Mouse (Mus musculus) lung, embryonic 15.5 days (tissue): Measurements from ENCODE around the gene Drc3. TPM values are rescaled to one million over a fixed set of nuclear protein-coding genes. Genes with fewer than 3 reads are reported as not detected.

ENCODE experiments used
- ATAC-seq: fragments of 200-750 bp; cut with Nextera tagmentation; 2 replicates; pipeline ENCODE4 v1.8.0; 2017; ENCODE audit warnings: moderate number of reproducible peaks, borderline replicate concordance; ENCODE audit not compliant: low FRiP score, low TSS enrichment; ENCODE audit errors: extremely low read depth
- H3K27ac ChIP-seq: fragments of 300-500 bp; sonication (generic); 2 replicates; pipeline ENCODE4 v1.5.1; 2015; ENCODE audit warnings: moderate library complexity, mild to moderate bottlenecking, inconsistent platforms
- H3K27me3 ChIP-seq: fragments of 300-500 bp; sonication (generic); 2 replicates; pipeline ENCODE4 v1.6.1; 2015; ENCODE audit warnings: inconsistent platforms
- H3K36me3 ChIP-seq: fragments of 300-500 bp; sonication (generic); 2 replicates; pipeline ENCODE4 v1.6.1; 2015; ENCODE audit warnings: inconsistent platforms
- H3K4me1 ChIP-seq: fragments of 300-500 bp; sonication (generic); 2 replicates; pipeline ENCODE4 v1.6.1; 2015; ENCODE audit warnings: inconsistent platforms
- H3K4me2 ChIP-seq: fragments of 300-500 bp; sonication (generic); 2 replicates; pipeline ENCODE4 v1.6.1; 2015; ENCODE audit warnings: inconsistent platforms, mild to moderate bottlenecking, moderate library complexity
- H3K4me3 ChIP-seq: fragments of 300-500 bp; sonication (generic); 2 replicates; pipeline ENCODE4 v1.5.1; 2015; ENCODE audit warnings: mild to moderate bottlenecking, inconsistent platforms
- H3K9ac ChIP-seq: fragments of 300-500 bp; sonication (generic); 2 replicates; pipeline ENCODE4 v1.6.1; 2015; ENCODE audit warnings: inconsistent platforms
- H3K9me3 ChIP-seq: fragments of 300-500 bp; sonication (generic); 2 replicates; pipeline ENCODE4 v1.6.1; 2016; ENCODE audit warnings: inconsistent platforms
- WGBS: fragments of 180-500 bp; shearing (Covaris S2); methylation state at CpG from one replicate; pipeline ENCODE4 v1.1.7; 2015; 5-methylcytosine and 5-hydroxymethylcytosine counted together
- polyA plus RNA-seq: library from polyadenylated mRNA; unstranded; fragments of >200 nt; fragmentation: Nextera tagmentation; extraction: Ambion mirVana; gene quantifications from 2 replicates; pipeline ENCODE4 v1.2.1, GENCODE M21; 2015

Gene Drc3
- 5.8 and 6.1 TPM in 2 replicates for polyA plus RNA-seq

DNA sequence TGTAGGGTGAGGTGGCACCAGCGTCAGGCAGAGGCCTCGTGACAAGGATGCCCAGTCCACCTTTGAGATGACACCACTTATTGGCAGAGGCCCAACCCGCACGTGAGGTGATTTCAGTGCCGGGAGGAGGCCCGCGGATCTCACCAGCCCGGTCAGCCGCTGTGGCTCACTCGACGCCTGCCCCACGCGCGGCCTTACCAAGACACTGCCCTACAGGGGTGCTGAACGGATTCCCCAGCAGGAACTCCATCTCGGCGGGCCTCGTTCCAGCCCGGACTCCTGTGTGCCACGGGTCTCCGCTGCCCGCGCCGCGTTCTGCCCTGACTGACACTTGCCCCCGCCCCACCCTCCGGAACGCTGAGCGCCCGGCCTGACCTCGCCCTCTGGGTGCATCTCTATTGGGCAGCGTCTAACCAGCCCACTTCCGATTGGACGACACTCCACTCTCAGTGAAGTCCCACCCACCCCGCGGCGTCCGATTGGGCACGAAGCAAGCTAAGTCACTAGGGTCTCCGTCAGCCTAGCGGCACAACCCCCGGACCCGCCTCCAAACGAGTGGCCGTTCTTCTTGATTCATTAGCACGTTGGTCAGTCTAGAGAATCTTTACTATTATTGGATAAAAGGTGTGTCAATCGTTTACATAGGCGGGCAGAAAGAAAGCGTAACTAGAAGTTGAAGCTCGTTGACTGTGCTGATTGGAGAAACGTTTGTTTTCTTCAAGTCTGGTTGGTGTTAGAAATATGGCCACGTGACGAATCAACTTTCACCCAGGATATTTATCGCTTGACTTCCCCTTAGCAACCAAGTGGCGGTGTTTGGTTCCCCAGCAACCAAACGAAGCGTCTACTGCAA lies at the start of gene Drc3, which contains the start of gene Tom1l2:
TSS of gene Drc3 (plus strand) at position 771 of the 853 bp plus-strand sequence.
TSS of gene Tom1l2 (minus strand) at position 347 of the 853 bp plus-strand sequence.
- WGBS: under 1% methylated on average over 57 of the region's 57 CpGs
- H3K9me3 ChIP-seq: no peaks in the 10 kb centered on the region
- ATAC-seq: peak; percentile 100

GRCm38 (mm10) chr11:60303497-60303896 lies 49.6 kb upstream of the Drc3 start:
- H3K36me3 ChIP-seq: no peaks in the 10 kb centered on the region
- H3K9me3 ChIP-seq: no peaks in the 10 kb centered on the region
- no peak for ATAC-seq
- whole genome bisulfite sequencing: 59% methylated on average over 2 of the region's 2 CpGs
- no peak overlapping the region for H3K27ac ChIP-seq
- H3K4me3 ChIP-seq: no peak overlapping the region
- H3K27me3 ChIP-seq: no peaks in the 10 kb centered on the region
- no peak overlapping the region for H3K9ac ChIP-seq
- peaks cover 49% of the 10 kb centered on the region for H3K4me1 ChIP-seq
- no peak overlapping the region for H3K4me2 ChIP-seq

More for the DNA sequence above, at the start of gene Drc3, which contains the start of gene Tom1l2:
- Histone ChIP-seq H3K27me3 (no peaks in the 10 kb centered on the region), H3K4me1 (peaks cover 13% of the 10 kb centered on the region), H3K4me3 (peak within 1 kb of the TSS; percentile 94), H3K36me3 (no peaks in the 10 kb centered on the region), H3K9ac (peak within 1 kb of the TSS; percentile 80), H3K4me2 (peak within 1 kb of the TSS; percentile 91), H3K27ac (peak within 1 kb of the TSS; percentile 50)

DNA sequence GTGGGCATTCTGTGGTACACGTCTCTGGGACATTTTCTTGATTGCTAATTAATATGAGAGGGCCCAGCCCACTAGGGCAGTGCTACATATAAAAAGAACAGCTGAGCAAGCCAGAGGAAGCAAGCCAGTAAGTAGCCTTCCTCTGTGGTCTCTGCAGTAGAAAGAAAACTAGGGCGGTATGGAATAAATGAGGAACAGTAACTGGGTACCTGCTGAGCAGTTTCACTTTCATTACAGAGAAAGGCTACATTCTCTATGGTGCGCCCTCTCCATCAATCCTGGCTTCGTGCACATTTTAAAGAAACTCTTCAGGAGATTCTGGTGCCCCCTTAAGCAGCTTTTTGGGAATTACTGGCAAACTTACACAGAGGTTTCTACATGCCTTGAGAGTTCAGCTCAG lies 47.5 kb upstream of the Drc3 start:
- no peak overlapping the region for H3K9ac ChIP-seq
- no peaks in the 10 kb centered on the region for H3K9me3 ChIP-seq
- H3K27ac ChIP-seq: peak overlapping the region; percentile 34; the same call in 1 of the 2 replicates
- 63% methylated on average over 4 of the region's 4 CpGs for WGBS
- H3K4me1 ChIP-seq: peaks cover 61% of the 10 kb centered on the region
- no peaks in the 10 kb centered on the region for H3K36me3 ChIP-seq
- no peak overlapping the region for H3K4me3 ChIP-seq
- no peak for ATAC-seq
- no peaks in the 10 kb centered on the region for H3K27me3 ChIP-seq
- H3K4me2 ChIP-seq: no peak overlapping the region

DNA sequence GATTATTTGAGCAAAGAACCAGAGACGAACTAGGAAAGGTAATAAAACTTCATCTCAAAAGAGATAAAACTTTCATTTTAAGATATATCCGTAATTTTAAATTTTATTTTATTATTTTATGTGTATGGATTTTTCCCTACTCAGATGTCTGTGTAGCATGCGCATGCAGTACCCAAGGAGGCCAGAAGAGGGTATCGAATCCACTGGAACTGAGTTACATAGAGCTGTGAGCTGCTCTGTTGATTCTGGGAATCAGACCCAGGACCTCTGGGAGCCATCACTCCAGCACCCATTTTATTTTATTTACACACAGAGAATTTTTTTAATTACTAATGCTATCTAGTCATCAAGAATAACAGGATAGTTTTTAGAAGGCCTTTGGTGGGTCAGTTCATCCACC lies 46.3 kb upstream of the Drc3 start:
- Histone ChIP-seq H3K27me3 (no peaks in the 10 kb centered on the region), H3K9me3 (no peaks in the 10 kb centered on the region), H3K36me3 (no peaks in the 10 kb centered on the region), H3K9ac (no peak overlapping the region), H3K4me3 (no peak overlapping the region), H3K27ac (peak overlapping the region; percentile 92), H3K4me1 (peaks cover 61% of the 10 kb centered on the region), H3K4me2 (no peak overlapping the region)
- WGBS: 70% methylated on average over 4 of the region's 4 CpGs
- ATAC-seq: no peak

DNA sequence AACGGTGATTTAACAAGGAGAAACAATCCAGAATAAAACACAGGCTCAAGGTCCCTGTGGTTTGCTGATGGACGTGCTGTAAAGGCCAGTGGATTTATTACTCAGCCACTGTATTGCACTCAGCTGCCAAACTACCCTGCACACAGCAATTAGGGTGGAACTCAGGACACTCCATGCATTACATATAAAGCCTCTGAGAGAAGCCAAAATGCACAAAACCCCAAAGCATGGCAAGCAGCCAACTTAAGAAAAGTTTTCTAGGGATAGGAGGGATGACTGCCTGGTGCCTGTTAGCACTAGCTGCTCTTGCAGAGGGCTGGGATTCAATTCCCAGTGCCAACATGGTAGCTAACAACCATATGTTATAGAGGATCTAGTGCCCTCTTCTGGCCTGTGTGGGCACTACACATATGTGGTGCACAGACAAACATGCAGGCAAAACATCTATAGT lies 45.7 kb upstream of the Drc3 start:
- peaks cover 61% of the 10 kb centered on the region for H3K4me1 ChIP-seq

DNA sequence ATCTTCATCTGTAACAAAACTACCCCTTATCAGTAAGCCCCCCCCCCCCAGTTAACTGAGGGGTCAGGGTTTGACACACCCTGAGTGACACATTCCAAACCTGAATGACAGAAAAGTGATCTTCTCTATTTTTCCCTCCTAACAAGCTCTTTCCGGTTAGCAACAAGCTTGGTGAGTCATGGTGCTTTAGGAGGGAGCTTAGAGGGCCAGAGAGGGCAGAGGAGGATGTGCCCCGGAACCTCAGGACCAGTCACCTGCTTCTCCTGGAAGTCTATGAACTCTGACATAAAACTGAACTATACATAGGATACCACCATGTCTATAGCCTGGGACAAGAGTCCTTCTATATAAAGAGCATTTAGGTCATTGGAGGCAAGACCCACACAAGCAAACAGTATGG lies 45.1 kb upstream of the Drc3 start:
- peak overlapping the region; percentile 92 for H3K27ac ChIP-seq
- peak overlapping the region; percentile 11; the same call in 1 of the 2 replicates for H3K4me2 ChIP-seq
- H3K9me3 ChIP-seq: no peaks in the 10 kb centered on the region
- H3K4me3 ChIP-seq: no peak overlapping the region
- H3K9ac ChIP-seq: no peak overlapping the region
- 48% methylated on average over 2 of the region's 2 CpGs for WGBS
- H3K36me3 ChIP-seq: no peaks in the 10 kb centered on the region
- H3K27me3 ChIP-seq: no peaks in the 10 kb centered on the region
- ATAC-seq: no peak
- peaks cover 61% of the 10 kb centered on the region for H3K4me1 ChIP-seq

More for the DNA sequence above, 45.7 kb upstream of the Drc3 start:
- ATAC-seq: no peak
- Histone ChIP-seq H3K27me3 (no peaks in the 10 kb centered on the region), H3K27ac (peak overlapping the region; percentile 92), H3K36me3 (no peaks in the 10 kb centered on the region), H3K4me2 (no peak overlapping the region), H3K4me3 (no peak overlapping the region), H3K9me3 (no peaks in the 10 kb centered on the region), H3K9ac (no peak overlapping the region)
- WGBS: 48% methylated on average over 2 of the region's 2 CpGs

DNA sequence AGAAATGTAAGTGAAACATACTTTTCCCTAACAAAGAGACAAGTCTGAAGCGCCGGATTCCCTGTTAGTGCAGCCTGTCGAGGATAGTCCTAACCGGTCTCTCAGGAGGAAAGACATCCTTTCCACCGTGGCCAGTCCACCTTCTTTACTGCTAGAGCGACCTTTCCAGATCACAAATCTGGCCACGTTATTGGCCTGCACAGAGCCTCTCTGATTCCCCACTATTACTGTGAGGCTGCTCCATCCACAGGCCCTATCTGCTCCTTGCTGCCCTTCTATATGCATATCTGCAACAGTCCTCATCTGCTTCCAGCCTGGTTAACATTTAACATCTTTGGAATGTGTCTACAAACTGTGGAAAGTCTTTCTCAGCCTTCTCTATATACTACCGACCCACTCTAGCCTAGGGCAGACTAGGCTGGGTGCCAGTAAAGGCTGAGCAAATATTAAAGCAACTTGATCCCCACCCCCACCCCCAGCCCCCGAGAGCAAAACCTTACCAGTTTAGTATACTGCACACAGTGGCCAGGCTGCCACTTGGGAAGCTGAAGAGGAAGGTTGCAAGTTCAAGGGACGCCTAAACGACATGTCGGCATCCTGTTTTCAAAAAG lies 44.5 kb upstream of the Drc3 start:
- Histone ChIP-seq H3K4me1 (peaks cover 61% of the 10 kb centered on the region), H3K27ac (peak overlapping the region; percentile 92), H3K9ac (no peak overlapping the region), H3K4me2 (peak overlapping the region; percentile 11; the same call in 1 of the 2 replicates), H3K27me3 (no peaks in the 10 kb centered on the region), H3K4me3 (no peak overlapping the region), H3K9me3 (no peaks in the 10 kb centered on the region), H3K36me3 (no peaks in the 10 kb centered on the region)
- ATAC-seq: peak; percentile 79
- WGBS: 37% methylated on average over 12 of the region's 12 CpGs

- Histone ChIP-seq H3K27me3 (no peaks in the 10 kb centered on the region), H3K9me3 (no peaks in the 10 kb centered on the region), H3K27ac (peak overlapping the region; percentile 92), H3K4me1 (peaks cover 61% of the 10 kb centered on the region), H3K4me2 (no peak overlapping the region), H3K9ac (no peak overlapping the region), H3K4me3 (no peak overlapping the region), H3K36me3 (no peaks in the 10 kb centered on the region)
- no peak for ATAC-seq
Observed at GRCm38 (mm10) chr11:60309875-60310274, 43.3 kb upstream of the Drc3 start.

DNA sequence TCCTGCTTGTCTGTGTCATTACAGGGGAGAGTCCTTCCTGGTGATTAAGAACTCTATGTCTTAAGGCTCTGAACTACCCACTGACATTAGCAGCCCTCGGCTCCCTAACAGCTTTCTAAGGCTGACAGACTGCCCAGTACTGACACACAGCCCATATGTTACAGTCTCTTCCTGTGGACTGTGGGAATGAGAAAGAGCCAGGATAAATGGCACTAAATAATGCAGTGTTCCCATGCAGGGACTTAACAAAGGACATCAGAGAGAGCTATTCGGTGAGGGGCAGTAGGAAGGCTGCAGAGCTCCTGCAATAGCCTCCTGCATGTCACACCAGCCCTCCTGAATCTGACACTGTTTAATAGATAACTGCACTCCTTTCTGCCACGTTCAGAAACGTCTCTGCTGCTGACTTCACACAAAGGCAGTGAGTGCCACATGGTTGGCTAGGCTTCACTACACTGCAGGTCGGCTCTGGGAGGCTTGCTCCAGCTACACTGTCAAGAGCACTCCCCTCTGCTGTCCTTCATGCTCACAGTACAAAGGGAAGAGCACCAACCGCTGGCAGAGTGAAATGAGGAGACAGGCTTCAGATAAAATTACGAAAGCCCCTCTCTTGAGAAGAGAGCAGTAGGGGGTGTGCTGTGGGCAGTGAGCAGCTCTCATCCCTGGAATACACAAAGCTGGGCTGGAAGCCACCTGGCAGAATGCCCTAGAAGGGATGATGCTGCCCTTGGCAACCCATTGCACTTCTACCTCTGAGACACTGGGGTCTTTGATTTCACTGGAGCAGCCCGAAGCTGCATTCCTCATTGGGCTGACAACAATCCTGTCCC lies 41.9 kb upstream of the Drc3 start:
- Histone ChIP-seq H3K36me3 (no peaks in the 10 kb centered on the region), H3K27ac (peak overlapping the region; percentile 85), H3K4me3 (no peak overlapping the region), H3K9me3 (no peaks in the 10 kb centered on the region), H3K4me1 (peaks cover 58% of the 10 kb centered on the region), H3K4me2 (peak overlapping the region; percentile 13; the same call in 1 of the 2 replicates), H3K9ac (peak overlapping the region; percentile 18; the same call in 1 of the 2 replicates), H3K27me3 (no peaks in the 10 kb centered on the region)
- WGBS: 7% methylated on average over 8 of the region's 8 CpGs
- ATAC-seq: peak; percentile 54

DNA sequence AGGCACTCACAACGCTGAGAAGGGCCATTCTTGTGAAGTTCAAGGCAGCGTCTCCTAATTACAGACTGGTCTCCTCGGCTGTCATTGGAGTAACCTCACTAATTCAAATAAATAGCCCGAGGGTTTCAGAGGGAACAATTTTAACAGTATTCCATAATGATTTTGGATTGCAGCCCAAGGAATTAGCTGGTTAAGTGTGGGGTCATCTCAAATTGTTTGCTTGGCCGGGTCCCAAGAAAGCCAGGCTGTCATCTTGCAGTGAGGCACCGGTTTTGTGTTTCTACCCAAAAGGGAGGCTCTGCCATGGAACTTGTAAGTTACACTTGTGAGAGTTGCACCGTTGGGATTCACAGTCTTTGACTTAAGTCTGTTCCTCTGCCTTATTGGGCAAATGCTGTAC lies 36.9 kb upstream of the Drc3 start:
- no peak overlapping the region for H3K9ac ChIP-seq
- H3K27me3 ChIP-seq: no peaks in the 10 kb centered on the region
- H3K27ac ChIP-seq: no peak overlapping the region
- H3K4me2 ChIP-seq: no peak overlapping the region
- 37% methylated on average over 7 of the region's 7 CpGs for WGBS
- H3K36me3 ChIP-seq: no peaks in the 10 kb centered on the region
- H3K9me3 ChIP-seq: no peaks in the 10 kb centered on the region
- H3K4me3 ChIP-seq: no peak overlapping the region
- ATAC-seq: no peak
- H3K4me1 ChIP-seq: peaks cover 68% of the 10 kb centered on the region

DNA sequence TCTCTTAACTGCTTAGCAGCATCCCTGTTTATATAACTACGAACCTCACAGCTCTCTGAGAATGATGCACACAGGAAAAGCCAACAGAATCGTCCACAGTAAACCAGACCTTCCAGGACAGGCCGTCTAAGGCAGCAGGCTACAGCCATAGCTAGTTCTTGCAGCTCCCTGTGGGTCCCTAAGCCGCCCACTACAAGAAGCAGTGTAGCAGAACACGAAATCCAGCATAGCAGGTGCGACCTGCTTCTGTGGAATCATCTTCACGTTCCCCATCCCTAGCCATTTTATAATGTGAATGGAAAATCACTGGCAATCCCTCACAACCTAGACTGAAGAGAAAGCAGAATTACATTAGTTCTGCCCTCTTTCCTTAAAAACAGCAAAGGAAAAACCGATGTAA lies 36.2 kb upstream of the Drc3 start:
- ATAC-seq: no peak
- Histone ChIP-seq H3K9ac (no peak overlapping the region), H3K4me1 (peaks cover 67% of the 10 kb centered on the region)

More for the DNA sequence above, 36.2 kb upstream of the Drc3 start:
- Histone ChIP-seq H3K27ac (no peak overlapping the region), H3K4me2 (no peak overlapping the region), H3K4me3 (no peak overlapping the region), H3K9me3 (no peaks in the 10 kb centered on the region), H3K27me3 (no peaks in the 10 kb centered on the region), H3K36me3 (no peaks in the 10 kb centered on the region)
- WGBS: 69% methylated on average over 8 of the region's 8 CpGs
